Mouse (Mus musculus) T-cell, adult 2 months (primary cell): Measurements from ENCODE around the gene Olfr553.
A peak's percentile ranks its signal among the peaks of the same experiment; 100 is the strongest.
"Not testable (repeated sequence)": the region's sequence is repeated elsewhere in the genome, so short reads cannot be mapped to it uniquely, and the experiment has no call there.

ENCODE experiments used
- DNase-seq: peaks from one replicate; pipeline ENCODE4 v3.0.0; 2022; ENCODE audit warnings: low spot score

Olfr553 gene

DNA sequence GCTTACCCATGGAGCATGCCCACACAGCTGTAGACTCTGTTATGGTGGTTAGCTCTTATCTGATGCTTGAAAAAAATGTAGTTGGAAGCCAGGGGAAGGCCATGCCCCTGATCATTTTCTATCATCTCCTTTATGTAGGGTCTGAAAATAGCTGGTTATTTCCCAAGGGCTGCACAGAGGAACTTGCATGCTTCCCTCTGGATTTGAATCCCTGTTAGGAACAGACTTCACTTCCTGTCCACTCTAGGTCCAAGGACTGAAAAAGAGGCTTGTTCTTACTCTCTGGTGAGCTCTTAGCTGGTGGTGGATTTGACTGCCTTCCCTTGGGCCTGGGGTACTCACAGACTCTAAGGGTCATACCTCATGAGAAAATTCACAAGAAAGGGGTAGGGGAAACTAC, at the start of gene Olfr553:
Gene Olfr553 (minus strand): TSS at position 101 of the 400 bp plus-strand sequence.
- no peak for DNase-seq

DNA sequence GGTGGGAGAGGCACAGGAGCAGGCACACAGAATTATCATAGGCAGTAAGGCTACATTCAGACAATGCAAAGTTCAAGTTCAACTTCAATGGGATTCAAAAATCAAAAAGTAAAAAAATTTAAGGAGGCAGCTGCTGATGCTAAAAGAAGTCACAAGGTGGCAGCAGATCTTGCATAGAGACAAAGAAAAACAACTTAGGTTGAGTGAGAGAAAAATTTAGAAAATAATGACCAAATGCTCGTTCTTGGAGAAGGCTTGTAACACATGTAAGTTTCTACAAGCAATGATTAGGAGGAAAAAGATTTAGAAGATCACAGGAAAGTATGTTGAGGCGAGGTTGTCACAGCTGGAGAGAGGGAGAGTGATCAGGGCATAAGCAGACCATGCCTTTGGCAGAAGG, 47.4 kb upstream of the Olfr553 start:
- no peak for DNase-seq

DNA sequence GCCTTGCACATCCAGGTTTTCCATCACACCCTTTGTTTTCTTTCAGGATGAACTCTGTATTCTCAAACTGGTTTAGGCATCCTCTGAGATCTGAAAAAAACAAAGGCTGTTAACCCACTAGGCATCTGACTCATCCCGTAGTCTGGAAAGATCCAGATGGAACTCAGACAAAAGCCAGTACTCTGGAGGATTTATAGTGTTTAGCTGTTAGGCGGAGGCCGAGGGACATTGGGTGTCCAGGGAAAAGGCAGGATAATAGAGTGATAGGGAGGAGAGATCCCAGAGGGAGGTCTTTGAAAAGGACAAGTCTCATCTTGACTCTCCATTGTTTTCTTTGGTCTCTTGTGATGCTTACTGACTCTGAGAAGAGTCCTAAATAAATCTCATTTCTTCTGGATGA, 46.6 kb upstream of the Olfr553 start, which contains the start of gene Olfr556:
Gene Olfr556 (plus strand): TSS at position 301 of the 400 bp plus-strand sequence.
- no peak for DNase-seq

DNA sequence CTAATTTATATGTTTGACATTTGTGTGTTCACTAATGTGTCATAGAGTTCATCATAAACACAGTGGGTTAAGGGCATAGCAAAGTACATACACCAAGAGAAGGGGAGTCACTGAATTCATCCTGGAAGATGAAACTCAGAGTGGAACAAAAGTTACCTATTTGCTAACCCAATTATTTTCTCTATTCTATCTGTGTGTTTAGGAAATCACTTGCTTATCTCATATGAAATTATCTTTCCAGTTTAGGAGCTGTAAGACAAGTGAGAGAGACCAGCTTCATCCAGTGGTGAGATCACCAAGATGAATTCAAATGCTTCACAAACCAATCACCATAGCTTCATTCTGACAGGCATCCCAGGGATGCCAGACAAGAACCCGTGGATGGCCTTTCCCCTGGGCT, 40.5 kb upstream of the Olfr553 start, which contains the start of gene Olfr555:
Gene Olfr555 (plus strand): TSS at position 301 of the 400 bp plus-strand sequence.
- DNase-seq: no peak

DNA sequence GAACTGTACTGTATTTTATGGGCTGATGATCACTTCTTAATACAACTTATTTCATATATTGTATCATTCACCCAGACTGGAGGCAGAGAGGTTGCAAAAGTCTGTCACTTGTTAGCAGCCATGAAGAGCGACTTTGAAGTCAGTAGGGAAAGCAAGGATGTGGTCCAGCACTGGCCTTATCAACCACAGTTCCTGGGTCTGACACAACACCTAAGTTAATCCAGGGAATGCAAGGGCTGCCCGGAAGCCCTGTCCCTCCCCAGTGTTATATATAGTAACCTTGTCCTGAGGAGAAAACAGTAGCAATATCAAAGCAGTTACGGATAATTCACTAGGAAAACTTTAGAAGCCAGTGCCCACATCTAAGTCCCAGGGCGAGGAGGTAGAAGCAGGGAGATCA, 26.9 kb upstream of the Olfr553 start:
- DNase-seq: not testable (repeated sequence)

DNA sequence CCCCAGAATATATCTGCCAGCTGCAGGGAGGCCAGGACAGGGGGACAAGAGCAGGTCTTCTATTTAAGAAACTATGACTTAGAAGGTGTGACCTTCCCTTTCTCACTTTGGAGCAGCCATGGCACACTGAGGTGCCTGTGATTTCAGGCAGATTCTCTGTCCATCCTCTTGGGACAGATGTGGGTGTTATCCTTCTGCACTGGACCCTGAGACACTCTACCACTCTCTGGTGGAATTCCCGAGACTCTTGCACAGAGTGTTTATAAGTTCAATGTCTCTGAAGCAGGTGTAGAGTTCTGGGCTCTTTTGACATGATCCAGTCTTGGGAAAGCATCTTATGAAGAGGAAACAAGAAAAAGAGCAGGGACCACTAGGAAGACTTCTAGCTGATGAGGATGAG, 20.1 kb upstream of the Olfr553 start, which contains the start of gene Olfr554:
Gene Olfr554 (plus strand): TSS at position 301 of the 400 bp plus-strand sequence.
- DNase-seq: no peak

DNA sequence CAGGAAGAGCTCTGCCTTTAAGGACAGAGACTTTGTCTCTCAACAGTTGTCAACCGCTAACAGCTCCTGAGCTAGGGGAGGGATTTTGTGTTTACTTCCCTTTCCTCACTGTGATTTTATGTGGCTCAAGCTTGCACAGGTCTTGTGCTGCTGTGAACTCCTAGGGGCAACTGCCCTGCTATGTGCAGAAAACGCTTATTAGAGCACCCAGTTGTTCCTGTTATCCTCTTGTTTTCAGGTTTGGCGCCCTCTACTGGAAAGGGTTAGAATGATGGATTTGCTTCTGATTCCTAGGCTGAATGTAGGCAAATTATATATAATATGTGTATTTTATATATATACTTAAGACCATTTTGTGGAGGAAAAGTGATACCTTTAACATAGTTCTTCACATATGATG, 18.6 kb upstream of the Olfr553 start:
- DNase-seq: peak; percentile 41

DNA sequence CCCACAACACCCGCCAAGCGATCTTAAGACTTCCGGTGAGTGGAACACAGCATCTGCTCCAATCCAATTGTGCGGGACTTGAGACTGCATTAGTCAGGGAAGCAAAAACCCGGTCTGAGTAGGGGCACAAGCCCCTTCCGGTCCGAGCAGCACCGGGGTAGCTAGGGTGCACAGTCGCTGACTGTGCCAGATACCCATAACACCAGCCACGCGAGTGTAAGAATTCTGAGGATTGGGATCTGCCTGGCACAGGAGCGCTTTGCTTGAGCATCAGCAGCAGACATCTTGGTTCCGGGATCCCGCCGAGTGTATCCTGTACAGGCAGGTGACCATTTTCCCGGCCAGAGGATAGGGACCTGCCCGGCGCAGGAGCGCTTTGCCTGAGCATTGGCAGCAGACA, 2.4 kb upstream of the Olfr553 start:
- not testable (repeated sequence) for DNase-seq

DNA sequence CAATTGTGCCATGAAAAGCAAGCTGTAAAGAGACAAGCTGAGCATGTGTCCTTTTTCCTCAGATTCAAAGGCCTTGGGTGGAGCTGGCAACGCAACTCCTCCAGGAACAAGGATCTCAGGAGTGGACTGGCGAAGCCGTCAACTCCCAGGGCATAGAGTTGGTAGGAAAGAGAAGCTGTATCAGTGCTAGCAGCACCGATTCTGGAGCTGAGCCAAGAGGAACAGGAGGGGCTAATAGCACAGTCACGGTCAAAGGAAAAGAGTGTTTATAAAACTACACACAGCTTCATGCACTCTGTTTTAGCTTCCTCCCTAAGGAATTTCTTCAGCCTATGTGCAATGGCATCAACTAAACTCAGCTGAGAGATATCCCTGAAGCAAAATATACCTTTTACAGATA, 1.6 kb upstream of the Olfr553 start:
- no peak for DNase-seq

DNA sequence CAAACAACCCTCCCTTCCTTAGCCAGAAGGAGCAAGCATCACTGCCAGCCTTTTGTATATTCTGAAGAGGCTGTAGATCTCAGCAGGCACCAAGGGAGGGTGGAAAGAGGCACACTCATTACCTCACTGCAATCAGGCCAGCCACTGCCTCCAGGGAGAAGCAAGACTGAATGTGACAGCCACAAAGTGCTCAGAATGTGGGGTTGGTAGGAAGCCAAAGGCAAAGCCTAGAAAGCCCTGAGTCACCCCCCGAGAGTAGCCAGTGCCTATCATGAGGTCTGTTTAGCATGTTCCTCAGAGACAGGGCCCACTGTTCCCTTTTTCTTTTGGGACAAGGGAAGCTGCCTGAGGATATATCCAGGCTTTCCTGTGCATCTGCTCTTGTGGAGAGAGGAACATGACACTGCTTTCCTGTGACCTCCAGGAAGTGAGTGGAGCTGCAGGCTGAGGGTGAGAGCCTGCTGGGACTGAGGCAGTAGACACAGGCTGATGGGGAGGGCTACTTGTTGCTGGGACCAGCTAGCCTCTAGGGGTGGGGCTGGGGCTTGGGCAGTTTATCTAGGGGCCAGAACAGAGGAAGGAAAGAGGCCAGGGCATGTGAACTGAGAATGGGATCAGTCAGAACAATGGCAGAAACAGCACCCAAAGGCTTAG, 20.5 kb downstream of the Olfr553 start, which contains the start of gene Olfr552:
Gene Olfr552 (plus strand): TSS at position 393 of the 654 bp plus-strand sequence.
- no peak for DNase-seq

DNA sequence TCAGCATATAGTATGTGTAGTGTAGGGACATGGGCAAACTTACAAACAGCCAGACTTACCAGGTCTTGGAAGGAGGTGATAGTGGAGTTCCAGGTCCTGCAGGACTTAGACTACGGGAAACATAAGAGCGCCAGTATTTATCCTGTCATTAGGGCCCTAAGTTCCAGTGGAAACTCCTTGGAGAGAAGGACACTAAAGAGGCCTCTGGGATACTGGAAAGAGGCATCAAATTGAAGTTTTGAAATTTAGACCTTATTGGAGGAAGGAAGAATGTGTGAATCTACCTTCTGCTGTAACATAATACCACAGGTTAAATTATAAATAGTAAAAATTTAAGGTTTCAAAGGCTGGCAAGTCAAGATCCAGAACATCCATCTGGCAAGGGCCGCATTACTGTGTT, 26.2 kb downstream of the Olfr553 start, which contains the start of gene Olfr551:
Gene Olfr551 (minus strand): TSS at position 101 of the 400 bp plus-strand sequence.
- no peak for DNase-seq

DNA sequence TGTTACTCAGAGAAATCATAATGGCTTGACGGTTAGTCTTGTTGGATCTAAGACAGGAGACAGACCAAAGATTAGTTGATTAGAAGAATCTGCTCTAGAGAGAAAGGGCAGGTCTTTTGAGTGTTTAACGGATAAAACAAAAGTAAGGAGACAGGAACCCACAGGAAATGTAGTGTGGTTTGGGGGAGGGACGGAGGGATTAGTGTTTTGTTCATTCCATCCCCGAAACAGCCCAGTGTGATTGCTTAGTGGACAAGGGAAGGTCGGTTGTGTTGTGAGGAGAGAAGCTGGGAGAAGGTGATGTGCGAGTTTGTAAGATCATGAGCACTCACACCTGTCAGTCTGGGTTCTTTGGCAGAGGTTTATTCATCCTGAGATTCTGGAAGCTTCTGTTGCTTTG, 42.0 kb downstream of the Olfr553 start:
- DNase-seq: no peak

DNA sequence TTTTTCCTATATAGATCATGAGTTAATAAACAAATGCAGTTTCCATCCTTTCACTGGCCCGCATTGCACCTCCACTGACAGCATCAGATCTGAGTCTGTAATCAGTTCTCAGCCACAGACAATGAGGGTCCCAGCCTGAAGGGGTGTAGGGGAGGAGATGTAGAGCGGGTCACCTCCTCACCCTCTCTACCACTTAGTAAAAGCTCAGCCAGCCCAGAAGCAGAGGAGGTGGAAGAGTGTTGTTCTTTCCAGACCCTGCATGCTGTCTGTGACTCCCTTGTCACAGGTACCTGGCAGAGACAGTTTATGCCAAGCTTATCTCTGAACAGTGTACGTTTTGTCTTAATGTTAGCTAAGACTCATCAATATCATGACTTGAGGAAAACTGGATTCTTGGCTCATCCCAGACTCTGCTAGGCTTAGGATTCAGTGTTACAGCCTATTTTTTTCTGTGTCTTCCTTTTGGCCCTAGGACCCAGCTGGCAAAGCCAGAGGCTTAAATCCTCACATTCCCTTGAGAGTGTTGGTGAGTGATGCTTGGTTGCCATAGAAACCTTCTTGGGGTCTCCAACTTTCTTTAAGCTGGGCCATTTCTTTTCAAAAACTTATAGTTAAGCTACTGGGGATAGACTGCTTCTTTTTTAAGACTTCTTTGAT, 44.7 kb downstream of the Olfr553 start:
- no peak for DNase-seq

DNA sequence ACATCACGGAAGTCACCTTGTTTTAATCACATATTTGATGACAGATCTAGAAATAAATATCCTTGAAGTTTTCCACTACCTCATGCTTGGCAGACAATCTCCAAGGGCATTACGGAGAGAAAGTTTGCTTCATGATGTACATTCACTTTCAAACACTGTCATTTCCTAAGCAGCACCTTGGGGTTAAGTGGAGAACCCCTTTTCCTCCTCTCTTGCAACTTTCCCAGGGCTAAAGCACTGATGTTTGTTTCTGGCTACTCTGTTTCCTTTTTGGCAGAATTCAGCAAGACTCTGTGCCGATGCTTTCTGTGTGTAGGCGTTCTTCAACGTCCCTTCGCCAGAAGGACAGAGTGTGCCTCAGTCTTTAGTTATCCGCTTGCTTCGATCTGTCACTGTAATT, 46.9 kb downstream of the Olfr553 start, which contains the start of gene Olfr550:
Gene Olfr550 (plus strand): TSS at position 301 of the 400 bp plus-strand sequence.
- no peak for DNase-seq

DNA sequence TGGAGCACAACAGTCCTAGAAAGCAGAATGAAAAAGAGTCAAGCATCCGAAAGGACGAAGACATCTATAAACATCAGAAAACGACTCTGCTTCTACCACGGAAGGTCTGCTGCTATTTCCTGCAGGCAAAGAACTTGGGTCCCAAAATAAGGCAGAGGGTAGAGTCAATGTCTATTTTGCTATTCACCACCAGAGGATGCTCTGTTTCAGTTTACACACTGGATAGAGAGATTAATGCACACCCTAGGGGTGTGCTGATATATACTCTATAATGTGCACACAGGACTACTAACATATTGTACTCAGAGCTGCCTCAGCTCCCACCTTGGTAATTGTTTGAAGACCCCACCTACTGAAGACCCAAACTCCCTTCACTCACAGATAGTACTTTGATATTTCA, 51.8 kb downstream of the Olfr553 start:
- DNase-seq: no peak

DNA sequence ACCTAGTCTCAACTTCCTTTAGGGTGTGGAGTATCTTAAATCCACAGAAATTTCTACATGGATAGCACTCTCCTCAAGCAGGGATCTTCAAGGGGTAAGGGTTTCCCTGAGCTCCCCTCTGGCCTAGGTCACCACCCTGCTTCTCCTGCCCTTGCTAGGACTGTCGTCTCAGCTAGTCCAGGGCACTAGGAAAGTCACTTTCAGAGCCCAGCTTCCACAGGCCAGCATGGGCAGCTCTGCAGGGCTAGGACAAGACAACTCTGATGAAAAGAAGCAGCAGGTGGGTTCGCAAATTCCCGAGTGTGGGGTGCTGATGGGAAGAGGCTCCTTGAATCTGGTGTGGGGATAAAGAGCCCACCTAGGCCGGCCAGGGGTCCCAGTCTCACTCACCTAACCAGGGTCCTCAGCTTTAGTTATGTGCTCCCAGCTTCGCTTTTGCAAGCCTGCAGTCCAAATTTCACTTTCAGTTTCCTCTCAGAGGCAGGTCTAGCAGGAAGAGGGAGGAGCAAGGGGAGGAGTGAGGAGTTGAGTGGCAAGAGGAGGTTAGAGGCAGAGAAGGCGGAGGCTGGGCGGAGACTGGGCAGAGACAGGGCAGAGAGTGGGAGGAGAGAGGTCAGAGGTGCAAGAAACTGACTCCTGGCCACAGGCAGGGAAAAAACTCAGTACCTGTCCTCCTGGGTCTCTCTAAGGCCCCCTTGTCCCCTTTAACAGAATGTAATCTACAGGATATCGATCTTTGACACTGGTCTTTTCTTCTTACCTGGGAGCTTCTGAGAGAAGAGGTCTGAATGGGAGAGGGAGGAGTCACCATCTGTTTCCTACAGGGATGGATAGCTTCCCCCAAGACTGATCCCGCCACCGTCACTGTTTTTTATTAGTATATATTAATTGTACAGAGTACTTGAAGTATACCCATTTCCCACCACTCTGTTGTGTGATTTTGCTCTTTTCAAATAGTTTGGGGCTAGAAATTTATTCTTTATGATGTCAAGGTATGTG, 52.7 kb downstream of the Olfr553 start, which contains the start of gene Trim21:
Gene Trim21 (minus strand): TSS at position 488 of the 999 bp plus-strand sequence.
- peak; percentile 85 for DNase-seq
